Mouse (Mus musculus): ENCODE measurements around the gene Pfas. TPM values are rescaled to one million over a fixed set of nuclear protein-coding genes. Genes with fewer than 3 reads are reported as not detected.

The Pfas gene
- 16.6 and 22.7 TPM in 2 replicates for polyA plus RNA-seq (2011; ENCODE audit: insufficient read length, low read depth, missing spikeins)

DNA sequence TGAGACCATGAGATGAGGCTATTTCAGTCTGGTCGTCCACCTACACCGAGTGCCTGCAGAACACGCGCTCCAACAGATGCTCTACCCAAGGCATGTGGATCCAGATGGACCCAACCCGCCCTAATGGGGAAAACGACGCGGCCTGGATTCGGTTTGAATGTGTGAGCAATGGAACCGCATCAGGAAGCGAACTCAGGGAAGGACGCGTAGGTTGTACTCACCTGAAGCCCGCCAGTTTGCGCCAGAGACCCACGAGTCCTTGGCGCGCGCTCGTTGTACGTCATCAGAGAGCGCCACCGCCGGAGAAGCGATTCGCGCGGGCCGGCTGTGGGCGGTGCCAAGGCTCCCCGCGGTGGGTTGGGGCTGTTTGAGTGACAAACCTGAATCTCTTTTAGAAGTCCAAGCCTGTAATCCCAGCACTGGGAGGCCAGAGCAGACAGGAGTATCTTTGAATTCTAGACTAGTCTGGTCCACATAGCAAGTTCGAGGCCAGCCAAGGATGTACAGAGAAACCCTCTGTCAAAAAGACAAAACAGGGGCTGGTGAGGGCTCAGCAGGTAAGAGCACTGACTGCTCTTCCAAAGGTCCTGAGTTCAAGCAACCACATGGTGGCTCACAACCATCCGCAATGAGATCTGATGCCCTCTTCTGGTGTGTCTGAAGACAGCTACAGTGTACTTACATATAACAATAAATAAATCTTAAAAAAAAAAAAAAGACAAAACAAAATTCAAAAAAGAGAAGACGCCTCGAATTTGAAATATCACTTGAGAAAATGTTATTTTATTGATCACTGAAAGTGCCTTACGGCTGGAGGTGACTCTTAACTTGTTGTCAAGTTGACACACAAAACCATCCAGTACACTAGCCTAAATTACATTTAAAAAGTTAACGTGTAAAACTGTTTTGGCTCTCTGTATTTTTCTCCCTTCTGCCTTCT, at the start of gene Pfas:
TSS of gene Pfas (minus strand) at position 279 of the 940 bp plus-strand sequence.
- Histone ChIP-seq H3K27ac (ENCODE audit: insufficient read depth, low read length) (no peak within 1 kb of the TSS), H3K4me1 (ENCODE audit: control insufficient read depth, insufficient read depth, low read length) (no peaks in the 10 kb centered on the region), H3K4me3 (ENCODE audit: insufficient read depth, low read length) (peak within 1 kb of the TSS; percentile 91)
- TF ChIP-seq CTCF (IDR thresholded peaks at IDR 0.05; ENCODE audit: borderline replicate concordance, insufficient read depth, low read length), result no peak
- peak; percentile 62 for TF ChIP-seq POLR2A (IDR thresholded peaks at IDR 0.05; ENCODE audit: low read depth, low read length)

DNA sequence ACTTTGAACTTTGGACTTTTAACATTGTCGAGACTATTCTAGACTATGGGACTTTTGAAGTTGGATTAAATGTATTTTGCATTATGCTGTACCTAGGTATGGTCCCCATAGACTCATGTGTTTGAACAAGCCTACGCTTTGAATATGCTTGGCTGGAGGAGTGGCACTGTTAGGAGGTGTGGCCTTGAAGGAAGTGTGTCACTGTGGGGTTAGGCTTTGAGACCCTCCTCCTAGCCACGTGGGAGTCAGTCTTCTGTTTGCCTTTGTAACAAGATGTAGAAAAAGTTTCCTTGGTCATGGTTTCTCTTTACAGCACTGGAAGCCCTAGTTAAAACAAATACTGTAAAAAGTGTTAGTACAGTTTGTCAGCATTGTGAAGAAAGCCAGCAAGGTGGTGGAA, 45.6 kb upstream of the Pfas start:
- no peak overlapping the region for H3K4me3 ChIP-seq (ENCODE audit: insufficient read depth, low read length)
- H3K4me1 ChIP-seq (ENCODE audit: control insufficient read depth, insufficient read depth, low read length), result no peaks in the 10 kb centered on the region
- H3K27ac ChIP-seq (ENCODE audit: insufficient read depth, low read length), result no peak overlapping the region
- TF ChIP-seq CTCF (IDR thresholded peaks at IDR 0.05; ENCODE audit: borderline replicate concordance, insufficient read depth, low read length) (no peak), POLR2A (IDR thresholded peaks at IDR 0.05; ENCODE audit: low read depth, low read length) (no peak)

DNA sequence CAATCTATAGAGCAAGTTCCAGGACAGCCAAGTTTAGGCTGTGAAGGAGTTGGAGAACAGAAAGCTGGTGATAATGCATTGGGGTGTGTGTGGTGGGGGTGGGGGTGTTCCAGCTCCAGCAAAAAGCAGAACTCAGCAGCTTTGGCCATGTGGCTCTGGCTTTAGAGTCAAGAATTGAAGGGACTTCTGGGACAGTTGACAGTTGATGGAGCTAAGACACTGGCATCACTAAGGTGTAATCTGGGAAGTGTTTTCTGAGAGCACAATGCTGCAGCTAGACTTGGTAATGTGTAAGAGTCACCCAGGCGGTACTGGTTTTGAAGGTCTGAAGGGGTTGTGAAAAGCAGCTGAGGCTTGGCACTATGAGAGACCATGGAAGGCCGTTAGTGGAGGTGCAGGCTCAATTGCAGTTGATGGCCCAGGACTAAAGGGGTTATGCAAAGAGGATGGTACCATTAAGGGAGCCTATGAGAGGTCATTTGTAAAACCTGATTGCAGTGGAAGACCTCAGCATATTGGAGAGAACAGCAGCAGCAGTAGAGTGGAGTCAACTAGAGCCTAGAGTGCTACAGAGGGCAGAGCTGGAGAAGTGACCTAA, 44.7 kb upstream of the Pfas start:
- TF ChIP-seq POLR2A (IDR thresholded peaks at IDR 0.05; ENCODE audit: low read depth, low read length) (no peak), CTCF (IDR thresholded peaks at IDR 0.05; ENCODE audit: borderline replicate concordance, insufficient read depth, low read length) (no peak)
- Histone ChIP-seq H3K4me3 (ENCODE audit: insufficient read depth, low read length) (no peak overlapping the region), H3K4me1 (ENCODE audit: control insufficient read depth, insufficient read depth, low read length) (no peaks in the 10 kb centered on the region), H3K27ac (ENCODE audit: insufficient read depth, low read length) (no peak overlapping the region)

DNA sequence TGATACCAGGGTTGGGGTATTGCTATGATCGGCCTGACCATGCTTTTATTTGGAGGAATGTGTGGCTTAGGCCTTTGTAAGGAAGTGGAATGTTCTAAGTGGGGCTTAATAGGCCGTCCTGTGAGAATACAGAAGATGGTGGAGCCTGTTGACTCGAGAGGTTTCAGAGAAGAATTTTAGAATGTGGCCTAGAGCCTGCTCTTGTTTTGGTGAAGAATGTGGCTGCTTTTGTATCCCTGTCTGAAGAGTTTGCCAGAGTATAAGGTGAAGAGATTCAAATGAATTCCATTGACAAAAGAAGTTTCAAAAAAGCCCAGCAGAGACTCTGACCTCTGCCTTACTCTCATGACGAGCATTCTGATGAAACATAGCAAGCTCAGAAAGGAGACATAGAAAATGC, 43.5 kb upstream of the Pfas start:
- no peak overlapping the region for H3K4me3 ChIP-seq (ENCODE audit: insufficient read depth, low read length)
- no peaks in the 10 kb centered on the region for H3K4me1 ChIP-seq (ENCODE audit: control insufficient read depth, insufficient read depth, low read length)
- no peak overlapping the region for H3K27ac ChIP-seq (ENCODE audit: insufficient read depth, low read length)
- TF ChIP-seq POLR2A (IDR thresholded peaks at IDR 0.05; ENCODE audit: low read depth, low read length) (no peak), CTCF (IDR thresholded peaks at IDR 0.05; ENCODE audit: borderline replicate concordance, insufficient read depth, low read length) (no peak)

DNA sequence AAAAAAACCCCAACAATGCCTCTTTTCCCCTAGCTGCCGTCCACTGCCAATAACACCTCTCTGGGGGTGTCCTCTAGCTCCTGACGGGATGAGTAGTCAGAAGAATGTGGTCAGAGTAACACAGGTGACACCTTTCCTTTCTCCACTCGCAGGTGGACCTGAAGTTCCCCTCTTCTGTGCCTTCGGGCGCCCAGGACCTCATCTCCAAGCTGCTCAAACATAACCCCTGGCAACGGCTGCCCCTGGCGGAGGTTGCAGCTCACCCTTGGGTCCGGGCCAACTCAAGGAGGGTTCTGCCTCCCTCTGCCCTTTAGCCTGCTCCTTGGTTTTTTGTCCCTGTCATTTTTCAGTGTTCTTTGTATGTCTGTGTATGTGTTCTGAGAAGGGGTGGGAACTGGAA, 42.5 kb upstream of the Pfas start:
- Histone ChIP-seq H3K4me3 (ENCODE audit: insufficient read depth, low read length) (no peak overlapping the region), H3K4me1 (ENCODE audit: control insufficient read depth, insufficient read depth, low read length) (no peaks in the 10 kb centered on the region), H3K27ac (ENCODE audit: insufficient read depth, low read length) (no peak overlapping the region)
- TF ChIP-seq CTCF (IDR thresholded peaks at IDR 0.05; ENCODE audit: borderline replicate concordance, insufficient read depth, low read length) (no peak), POLR2A (IDR thresholded peaks at IDR 0.05; ENCODE audit: low read depth, low read length) (no peak)

DNA sequence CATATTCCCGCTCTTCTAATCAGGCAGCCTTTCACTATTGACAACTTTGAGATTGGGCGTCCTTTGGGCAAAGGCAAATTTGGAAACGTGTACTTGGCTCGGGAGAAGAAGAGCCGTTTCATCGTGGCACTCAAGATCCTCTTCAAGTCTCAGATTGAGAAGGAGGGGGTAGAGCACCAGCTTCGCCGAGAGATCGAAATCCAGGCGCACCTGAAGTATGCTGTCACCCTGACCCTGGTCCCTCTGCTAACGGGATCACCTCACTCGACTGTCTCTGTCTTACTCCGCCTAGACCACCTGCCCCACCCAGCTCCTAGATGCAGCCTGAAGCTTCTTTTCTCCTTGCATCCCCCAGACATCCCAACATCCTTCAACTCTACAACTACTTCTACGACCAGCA, 39.9 kb upstream of the Pfas start:
- TF ChIP-seq POLR2A (IDR thresholded peaks at IDR 0.05; ENCODE audit: low read depth, low read length) (no peak), CTCF (IDR thresholded peaks at IDR 0.05; ENCODE audit: borderline replicate concordance, insufficient read depth, low read length) (no peak)
- Histone ChIP-seq H3K27ac (ENCODE audit: insufficient read depth, low read length) (no peak overlapping the region), H3K4me3 (ENCODE audit: insufficient read depth, low read length) (no peak overlapping the region), H3K4me1 (ENCODE audit: control insufficient read depth, insufficient read depth, low read length) (no peaks in the 10 kb centered on the region)

DNA sequence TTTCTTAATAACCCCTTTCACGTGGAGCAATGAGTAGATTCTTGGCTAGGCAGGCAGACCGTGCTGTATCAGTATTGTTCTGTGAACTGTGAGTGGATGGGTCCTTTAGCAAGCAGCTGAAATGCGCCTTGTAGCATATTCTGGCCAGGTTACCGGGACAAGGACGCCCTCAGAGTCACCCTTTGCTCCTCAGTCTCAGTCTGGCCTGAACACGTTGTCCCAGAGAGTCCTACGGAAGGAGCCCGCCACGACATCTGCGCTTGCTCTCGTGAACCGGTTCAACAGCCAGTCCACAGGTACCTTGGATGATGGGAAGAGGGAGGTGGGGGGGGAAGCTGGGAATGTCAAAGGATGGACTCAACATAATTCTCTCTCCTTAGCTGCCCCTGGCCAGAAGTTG, 39.3 kb upstream of the Pfas start:
- Histone ChIP-seq H3K4me3 (ENCODE audit: insufficient read depth, low read length) (0 out of 2 replicates have a peak overlapping the region, but pooled peaks have one; percentile 5), H3K4me1 (ENCODE audit: control insufficient read depth, insufficient read depth, low read length) (no peaks in the 10 kb centered on the region), H3K27ac (ENCODE audit: insufficient read depth, low read length) (no peak overlapping the region)
- TF ChIP-seq POLR2A (IDR thresholded peaks at IDR 0.05; ENCODE audit: low read depth, low read length), result no peak
- TF ChIP-seq CTCF (IDR thresholded peaks at IDR 0.05; ENCODE audit: borderline replicate concordance, insufficient read depth, low read length), result no peak

DNA sequence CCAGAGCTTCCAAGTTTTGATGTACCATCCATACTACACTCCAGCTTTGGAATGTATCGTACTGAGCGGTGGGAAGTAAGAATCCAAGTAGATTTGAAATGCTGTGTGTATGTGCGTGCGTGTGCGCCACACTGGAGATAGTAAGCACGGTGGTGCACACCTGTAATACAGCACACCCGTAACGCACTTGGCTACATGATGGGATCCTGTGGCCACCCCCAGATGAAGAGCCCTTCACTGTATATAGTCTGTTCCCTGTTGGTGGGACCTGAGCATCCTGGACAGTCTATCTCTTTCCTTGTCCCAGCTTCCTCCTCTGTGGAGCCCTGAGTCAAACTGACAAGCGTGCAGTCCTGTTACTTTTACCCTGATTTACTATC, 38.1 kb upstream of the Pfas start:
- no peaks in the 10 kb centered on the region for H3K4me1 ChIP-seq (ENCODE audit: control insufficient read depth, insufficient read depth, low read length)
- H3K27ac ChIP-seq (ENCODE audit: insufficient read depth, low read length), result peak overlapping the region; percentile 62; the same call in 1 of the 2 replicates
- peak overlapping the region; percentile 75 for H3K4me3 ChIP-seq (ENCODE audit: insufficient read depth, low read length)
- TF ChIP-seq POLR2A (IDR thresholded peaks at IDR 0.05; ENCODE audit: low read depth, low read length) (peak; percentile 15; the same call in 1 of the 2 replicates), CTCF (IDR thresholded peaks at IDR 0.05; ENCODE audit: borderline replicate concordance, insufficient read depth, low read length) (no peak)

DNA sequence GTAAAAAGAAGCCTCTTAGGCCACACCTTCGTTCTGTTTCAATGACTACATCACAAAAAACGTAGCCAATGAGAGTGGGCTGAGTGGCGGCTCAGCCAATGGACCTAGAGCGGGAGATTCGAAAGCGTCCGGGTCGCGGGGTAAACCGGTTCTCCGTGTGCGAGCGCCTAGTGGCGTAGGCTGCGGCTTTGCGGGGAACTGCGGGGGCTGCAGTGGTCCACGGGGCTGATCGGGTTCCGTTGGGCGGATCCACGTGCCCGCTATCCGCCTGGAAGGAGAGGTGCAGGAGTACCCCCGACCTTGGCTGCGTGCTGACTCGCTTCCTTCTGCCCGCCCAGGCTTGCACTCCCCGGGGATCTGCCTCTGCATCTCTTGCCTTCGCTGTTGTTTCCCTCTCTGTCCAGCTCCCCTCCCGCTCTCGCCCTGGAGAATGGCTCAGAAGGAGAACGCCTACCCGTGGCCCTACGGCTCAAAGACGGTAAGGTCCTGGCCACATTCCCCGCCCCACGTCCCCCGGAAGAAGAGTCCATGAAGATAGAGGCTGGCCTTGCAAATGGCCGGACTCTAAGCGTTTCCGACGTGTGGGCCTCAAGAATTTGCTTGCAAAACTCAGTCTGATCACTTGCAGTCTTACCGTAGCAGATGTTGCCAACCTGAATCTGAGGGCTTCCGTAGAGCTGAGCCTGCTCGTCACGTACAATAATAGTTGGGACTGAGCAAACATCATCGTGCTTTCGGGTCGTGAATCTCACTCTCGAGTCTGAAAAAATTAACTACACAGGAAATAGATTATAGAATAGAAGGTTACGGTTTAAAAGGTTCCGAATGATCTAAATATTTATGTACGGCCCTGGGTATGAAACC, 37.5 kb upstream of the Pfas start, which contains the start of gene Aurkb:
TSS of gene Aurkb (plus strand) at position 117 of the 864 bp plus-strand sequence.
- TF ChIP-seq POLR2A (IDR thresholded peaks at IDR 0.05; ENCODE audit: low read depth, low read length) (no peak), CTCF (IDR thresholded peaks at IDR 0.05; ENCODE audit: borderline replicate concordance, insufficient read depth, low read length) (no peak)
- H3K27ac ChIP-seq (ENCODE audit: insufficient read depth, low read length), result peak within 1 kb of the TSS; percentile 62
- H3K4me3 ChIP-seq (ENCODE audit: insufficient read depth, low read length), result peak within 1 kb of the TSS; percentile 75
- H3K4me1 ChIP-seq (ENCODE audit: control insufficient read depth, insufficient read depth, low read length), result no peaks in the 10 kb centered on the region
